Mouse (Mus musculus) CD4-positive naive resting alpha-beta T cell, adult 76 days (primary cell): ENCODE results near the gene N4bp2. TPM values are rescaled to one million over a fixed set of nuclear protein-coding genes. Genes with fewer than 3 reads are reported as not detected.

Experiments used
- total RNA-seq: library from RNA; stranded (reverse); gene quantifications from one replicate; pipeline ENCODE4 v1.2.4, GENCODE M21; 2023

Gene N4bp2
- 75.9 TPM for total RNA-seq

GRCm38 (mm10) chr5:65763088-65763915, at the start of gene N4bp2:
TSS of gene N4bp2 (plus strand) at chr5:65763521.

GRCm38 (mm10) chr5:65861154-65861944, 98.0 kb downstream of the N4bp2 start, which contains the start of gene Rhoh:
TSS of gene Rhoh (plus strand) at chr5:65861213.

Other genes starting within 250 kb of the N4bp2 start
- gene Smim14, start 226.3 kb upstream of the N4bp2 start, total RNA-seq = 151 TPM
- gene Ube2k, start 226.3 kb upstream of the N4bp2 start, total RNA-seq = 79.1 TPM
- gene Pds5a, start 65.2 kb upstream of the N4bp2 start, total RNA-seq = 268 TPM
- 184 TPM for gene Rhoh, start 97.7 kb downstream of the N4bp2 start, total RNA-seq
- gene Chrna9, start 171.4 kb downstream of the N4bp2 start, total RNA-seq = 3.2 TPM
- not detected for gene 9130230L23Rik, start 240.8 kb downstream of the N4bp2 start, total RNA-seq